Mouse (Mus musculus): Measurements from ENCODE around the gene Olfr140. TPM values are rescaled to one million over a fixed set of nuclear protein-coding genes. Genes with fewer than 3 reads are reported as not detected.

Gene Olfr140
- not detected in 2 replicates for polyA plus RNA-seq (2015; fragmentation: Nextera tagmentation; extraction: Ambion mirVana)

- Histone ChIP-seq H3K4me3 (ENCODE audit: low read depth, low read length) (no peak within 1 kb of the TSS), H3K27me3 (ENCODE audit: insufficient read depth, low read length) (no peaks in the 10 kb centered on the region), H3K4me1 (ENCODE audit: insufficient read depth) (no peaks in the 10 kb centered on the region), H3K9ac (replicated peaks) (no peak within 1 kb of the TSS), H3K36me3 (replicated peaks; ENCODE audit: insufficient read depth, low read length) (no peaks in the 10 kb centered on the region), H3K27ac (ENCODE audit: low read depth) (no peak within 1 kb of the TSS), H3K4me2 (ENCODE audit: low read depth, low read length) (no peak within 1 kb of the TSS), H3K9me3 (ENCODE audit: low read length) (no peaks in the 10 kb centered on the region)
- TF ChIP-seq EP300 (IDR thresholded peaks at IDR 0.05; ENCODE audit: low read depth) (no peak), CTCF (IDR thresholded peaks at IDR 0.05; ENCODE audit: low read depth) (no peak)
- ATAC-seq (no peak), DNase-seq (no peak)
Observed at GRCm38 (mm10) chr2:90063494-90063893, at the start of gene Olfr140. Gene Olfr140, minus strand, starts transcription at chr2:90063594.

GRCm38 (mm10) chr2:90070065-90070464, 6.7 kb upstream of the Olfr140 start:
- no peaks in the 10 kb centered on the region for H3K9me3 ChIP-seq (ENCODE audit: low read length)
- DNase-seq, result no peak
- no peaks in the 10 kb centered on the region for H3K36me3 ChIP-seq (replicated peaks; ENCODE audit: insufficient read depth, low read length)
- no peaks in the 10 kb centered on the region for H3K27me3 ChIP-seq (ENCODE audit: insufficient read depth, low read length)
- 61% methylated on average over 2 of the region's 2 CpGs for WGBS (ENCODE audit: insufficient replicate concordance)
- no peak overlapping the region for H3K4me2 ChIP-seq (ENCODE audit: low read depth, low read length)
- H3K9ac ChIP-seq (replicated peaks), result no peak overlapping the region
- H3K4me3 ChIP-seq (ENCODE audit: low read depth, low read length), result no peak overlapping the region
- TF ChIP-seq EP300 (IDR thresholded peaks at IDR 0.05; ENCODE audit: low read depth) (no peak), CTCF (IDR thresholded peaks at IDR 0.05; ENCODE audit: low read depth) (no peak)
- no peak for ATAC-seq
- no peaks in the 10 kb centered on the region for H3K4me1 ChIP-seq (ENCODE audit: insufficient read depth)
- no peak overlapping the region for H3K27ac ChIP-seq (ENCODE audit: low read depth)

GRCm38 (mm10) chr2:90035037-90035436, 28.4 kb downstream of the Olfr140 start, which contains the start of gene Olfr1265:
Gene Olfr1265, plus strand, starts transcription at chr2:90035337.
- Histone ChIP-seq H3K9ac (replicated peaks) (no peak within 1 kb of the TSS), H3K4me3 (ENCODE audit: low read depth, low read length) (no peak within 1 kb of the TSS), H3K27ac (ENCODE audit: low read depth) (no peak within 1 kb of the TSS), H3K4me1 (ENCODE audit: insufficient read depth) (no peaks in the 10 kb centered on the region), H3K36me3 (replicated peaks; ENCODE audit: insufficient read depth, low read length) (no peaks in the 10 kb centered on the region), H3K9me3 (ENCODE audit: low read length) (no peaks in the 10 kb centered on the region), H3K27me3 (ENCODE audit: insufficient read depth, low read length) (no peaks in the 10 kb centered on the region), H3K4me2 (ENCODE audit: low read depth, low read length) (no peak within 1 kb of the TSS)
- DNase-seq, result no peak
- ATAC-seq, result no peak
- TF ChIP-seq CTCF (IDR thresholded peaks at IDR 0.05; ENCODE audit: low read depth) (no peak), EP300 (IDR thresholded peaks at IDR 0.05; ENCODE audit: low read depth) (no peak)

- H3K4me2 ChIP-seq (ENCODE audit: low read depth, low read length), result no peak within 1 kb of the TSS
- H3K4me1 ChIP-seq (ENCODE audit: insufficient read depth), result no peaks in the 10 kb centered on the region
- 66% methylated on average over 2 of the region's 2 CpGs for WGBS (ENCODE audit: insufficient replicate concordance)
- no peaks in the 10 kb centered on the region for H3K9me3 ChIP-seq (ENCODE audit: low read length)
- no peak within 1 kb of the TSS for H3K9ac ChIP-seq (replicated peaks)
- H3K27ac ChIP-seq (ENCODE audit: low read depth), result no peak within 1 kb of the TSS
- TF ChIP-seq EP300 (IDR thresholded peaks at IDR 0.05; ENCODE audit: low read depth) (no peak), CTCF (IDR thresholded peaks at IDR 0.05; ENCODE audit: low read depth) (no peak)
- DNase-seq (no peak), ATAC-seq (no peak)
- H3K36me3 ChIP-seq (replicated peaks; ENCODE audit: insufficient read depth, low read length), result no peaks in the 10 kb centered on the region
- H3K4me3 ChIP-seq (ENCODE audit: low read depth, low read length), result no peak within 1 kb of the TSS
- H3K27me3 ChIP-seq (ENCODE audit: insufficient read depth, low read length), result no peaks in the 10 kb centered on the region
Observed at GRCm38 (mm10) chr2:90025477-90025876, 37.9 kb downstream of the Olfr140 start, which contains the start of gene Olfr1264. Gene Olfr1264, minus strand, starts transcription at chr2:90025577.

GRCm38 (mm10) chr2:90011831-90012230, 51.6 kb downstream of the Olfr140 start, which contains the start of gene Olfr1263:
Gene Olfr1263, plus strand, starts transcription at chr2:90012131.
- no peak for DNase-seq
- no peaks in the 10 kb centered on the region for H3K9me3 ChIP-seq (ENCODE audit: low read length)
- no peak within 1 kb of the TSS for H3K4me2 ChIP-seq (ENCODE audit: low read depth, low read length)
- H3K36me3 ChIP-seq (replicated peaks; ENCODE audit: insufficient read depth, low read length), result no peaks in the 10 kb centered on the region
- 71% methylated on average over 2 of the region's 2 CpGs for WGBS (ENCODE audit: insufficient replicate concordance)
- no peak within 1 kb of the TSS for H3K9ac ChIP-seq (replicated peaks)
- H3K27me3 ChIP-seq (ENCODE audit: insufficient read depth, low read length), result no peaks in the 10 kb centered on the region
- no peak within 1 kb of the TSS for H3K4me3 ChIP-seq (ENCODE audit: low read depth, low read length)
- no peak for ATAC-seq
- no peaks in the 10 kb centered on the region for H3K4me1 ChIP-seq (ENCODE audit: insufficient read depth)
- TF ChIP-seq CTCF (IDR thresholded peaks at IDR 0.05; ENCODE audit: low read depth), result no peak
- TF ChIP-seq EP300 (IDR thresholded peaks at IDR 0.05; ENCODE audit: low read depth), result no peak
- no peak within 1 kb of the TSS for H3K27ac ChIP-seq (ENCODE audit: low read depth)

- no peaks in the 10 kb centered on the region for H3K27me3 ChIP-seq (ENCODE audit: insufficient read depth, low read length)
- no peak within 1 kb of the TSS for H3K4me3 ChIP-seq (ENCODE audit: low read depth, low read length)
- no peaks in the 10 kb centered on the region for H3K36me3 ChIP-seq (replicated peaks; ENCODE audit: insufficient read depth, low read length)
- ATAC-seq, result no peak
- no peaks in the 10 kb centered on the region for H3K9me3 ChIP-seq (ENCODE audit: low read length)
- H3K9ac ChIP-seq (replicated peaks), result no peak within 1 kb of the TSS
- H3K4me2 ChIP-seq (ENCODE audit: low read depth, low read length), result no peak within 1 kb of the TSS
- no peaks in the 10 kb centered on the region for H3K4me1 ChIP-seq (ENCODE audit: insufficient read depth)
- TF ChIP-seq CTCF (IDR thresholded peaks at IDR 0.05; ENCODE audit: low read depth) (no peak), EP300 (IDR thresholded peaks at IDR 0.05; ENCODE audit: low read depth) (no peak)
- DNase-seq, result no peak
- no peak within 1 kb of the TSS for H3K27ac ChIP-seq (ENCODE audit: low read depth)
Observed at GRCm38 (mm10) chr2:89999845-90000244, 63.5 kb downstream of the Olfr140 start, which contains the start of gene Olfr1262. Gene Olfr1262, plus strand, starts transcription at chr2:90000145.

Other genes starting within 250 kb of the Olfr140 start
- gene Olfr1256, start 222.0 kb downstream of the Olfr140 start, polyA plus RNA-seq (2015; fragmentation: Nextera tagmentation; extraction: Ambion mirVana), result not detected in 2 replicates
- gene Olfr48, start 215.4 kb downstream of the Olfr140 start, polyA plus RNA-seq (2015; fragmentation: Nextera tagmentation; extraction: Ambion mirVana), result not detected in 2 replicates
- not detected in 2 replicates for gene Olfr1257, start 185.2 kb downstream of the Olfr140 start, polyA plus RNA-seq (2015; fragmentation: Nextera tagmentation; extraction: Ambion mirVana)
- gene Olfr1258, start 136.3 kb downstream of the Olfr140 start, polyA plus RNA-seq (2015; fragmentation: Nextera tagmentation; extraction: Ambion mirVana), result not detected in 2 replicates
- gene Olfr1259, start 114.9 kb downstream of the Olfr140 start, polyA plus RNA-seq (2015; fragmentation: Nextera tagmentation; extraction: Ambion mirVana), result not detected in 2 replicates
- not detected in 2 replicates for gene Olfr1260, start 89.3 kb downstream of the Olfr140 start, polyA plus RNA-seq (2015; fragmentation: Nextera tagmentation; extraction: Ambion mirVana)
- not detected in 2 replicates for gene Olfr1261, start 72.4 kb downstream of the Olfr140 start, polyA plus RNA-seq (2015; fragmentation: Nextera tagmentation; extraction: Ambion mirVana)
- gene Olfr1262, start 63.4 kb downstream of the Olfr140 start, polyA plus RNA-seq (2015; fragmentation: Nextera tagmentation; extraction: Ambion mirVana), result not detected in 2 replicates
- not detected in 2 replicates for gene Olfr1263, start 51.5 kb downstream of the Olfr140 start, polyA plus RNA-seq (2015; fragmentation: Nextera tagmentation; extraction: Ambion mirVana)
- gene Olfr1264, start 38.0 kb downstream of the Olfr140 start, polyA plus RNA-seq (2015; fragmentation: Nextera tagmentation; extraction: Ambion mirVana), result not detected in 2 replicates
- gene Olfr1265, start 28.3 kb downstream of the Olfr140 start, polyA plus RNA-seq (2015; fragmentation: Nextera tagmentation; extraction: Ambion mirVana), result not detected in 2 replicates
- gene Olfr1269, start 57.8 kb upstream of the Olfr140 start, polyA plus RNA-seq (2015; fragmentation: Nextera tagmentation; extraction: Ambion mirVana), result not detected in 2 replicates
- not detected in 2 replicates for gene Olfr32, start 78.7 kb upstream of the Olfr140 start, polyA plus RNA-seq (2015; fragmentation: Nextera tagmentation; extraction: Ambion mirVana)
- not detected in 2 replicates for gene Olfr1270, start 89.5 kb upstream of the Olfr140 start, polyA plus RNA-seq (2015; fragmentation: Nextera tagmentation; extraction: Ambion mirVana)
- gene Olfr1506, start 160.9 kb upstream of the Olfr140 start, polyA plus RNA-seq (2015; fragmentation: Nextera tagmentation; extraction: Ambion mirVana), result not detected in 2 replicates
- not detected in 2 replicates for gene Olfr142, start 194.0 kb upstream of the Olfr140 start, polyA plus RNA-seq (2015; fragmentation: Nextera tagmentation; extraction: Ambion mirVana)
- gene Olfr1271, start 207.4 kb upstream of the Olfr140 start, polyA plus RNA-seq (2015; fragmentation: Nextera tagmentation; extraction: Ambion mirVana), result not detected in 2 replicates
- not detected in 2 replicates for gene Olfr1272, start 229.2 kb upstream of the Olfr140 start, polyA plus RNA-seq (2015; fragmentation: Nextera tagmentation; extraction: Ambion mirVana)

Data from liver, postnatal 0 days (tissue).